Mouse (Mus musculus) brain, embryonic 18.5 days (tissue): ENCODE measurements at regions not wholly inside any gene's neighbourhood (a gene's known extent, or its start where the extent isn't known, plus 50 kb on each side); places are given as distances from the start of the nearest gene placed in this dataset.
"Not testable (repeated sequence)": the region's sequence is repeated elsewhere in the genome, so short reads cannot be mapped to it uniquely, and the experiment has no call there.

Experiments
- DNase-seq: peaks from one replicate; pipeline ENCODE4 v3.0.0-alpha.2; 2012; ENCODE audit warnings: low read depth, low spot score

GRCm38 (mm10) chr16:79313301-79313700 is 222.4 kb upstream of the Tmprss15 start:
- no peak for DNase-seq

- no peak for DNase-seq
Observed at GRCm38 (mm10) chr16:79312702-79313101, 221.8 kb upstream of the Tmprss15 start.

- DNase-seq: no peak
Observed at GRCm38 (mm10) chr16:79308541-79308940, 217.6 kb upstream of the Tmprss15 start.

- not testable (repeated sequence) for DNase-seq
Observed at GRCm38 (mm10) chr16:79296621-79297020, 205.7 kb upstream of the Tmprss15 start.

GRCm38 (mm10) chr16:79279006-79279405 is 188.1 kb upstream of the Tmprss15 start:
- no peak for DNase-seq

- DNase-seq: no peak
Observed at GRCm38 (mm10) chr16:79256525-79256924, 165.6 kb upstream of the Tmprss15 start.

GRCm38 (mm10) chr16:79256084-79256483 is 165.2 kb upstream of the Tmprss15 start:
- no peak for DNase-seq

GRCm38 (mm10) chr16:79240857-79241491 is 150.1 kb upstream of the Tmprss15 start:
- no peak for DNase-seq

- no peak for DNase-seq
Observed at GRCm38 (mm10) chr16:79240191-79240590, 149.3 kb upstream of the Tmprss15 start.

- no peak for DNase-seq
Observed at GRCm38 (mm10) chr16:79191196-79191595, 100.3 kb upstream of the Tmprss15 start.

- no peak for DNase-seq
Observed at GRCm38 (mm10) chr16:79186471-79186870, 95.6 kb upstream of the Tmprss15 start.

- DNase-seq: no peak
Observed at GRCm38 (mm10) chr16:79182474-79182873, 91.6 kb upstream of the Tmprss15 start.

- DNase-seq: peak; percentile 46
Observed at GRCm38 (mm10) chr16:79177299-79177999, 86.6 kb upstream of the Tmprss15 start.

- DNase-seq: no peak
Observed at GRCm38 (mm10) chr16:79176832-79177243, 85.9 kb upstream of the Tmprss15 start.

- peak; percentile 67 for DNase-seq
Observed at GRCm38 (mm10) chr16:79168193-79168592, 77.3 kb upstream of the Tmprss15 start.

GRCm38 (mm10) chr16:79142813-79143212 is 51.9 kb upstream of the Tmprss15 start:
- DNase-seq: no peak
